Mouse (Mus musculus) brain, embryonic 14.5 days (tissue): ENCODE results near the gene Atp6v0a1.

Experiments used
- CTCF ChIP-seq: fragments of 200-500 bp; IDR thresholded peaks from 2 replicates; pipeline ENCODE4 v1.5.1; 2012; ENCODE audit warnings: inconsistent platforms, mild to moderate bottlenecking, moderate library complexity, borderline replicate concordance; ENCODE audit not compliant: insufficient read depth, insufficient read length; ENCODE audit errors: extremely low read depth
- POLR2A ChIP-seq: fragments of 200-500 bp; IDR thresholded peaks from 2 replicates; pipeline ENCODE4 v1.6.1; 2012; ENCODE audit warnings: mild to moderate bottlenecking, inconsistent platforms, borderline replicate concordance; ENCODE audit not compliant: poor library complexity, insufficient read depth, insufficient read length, severe bottlenecking; ENCODE audit errors: extremely low read depth

DNA sequence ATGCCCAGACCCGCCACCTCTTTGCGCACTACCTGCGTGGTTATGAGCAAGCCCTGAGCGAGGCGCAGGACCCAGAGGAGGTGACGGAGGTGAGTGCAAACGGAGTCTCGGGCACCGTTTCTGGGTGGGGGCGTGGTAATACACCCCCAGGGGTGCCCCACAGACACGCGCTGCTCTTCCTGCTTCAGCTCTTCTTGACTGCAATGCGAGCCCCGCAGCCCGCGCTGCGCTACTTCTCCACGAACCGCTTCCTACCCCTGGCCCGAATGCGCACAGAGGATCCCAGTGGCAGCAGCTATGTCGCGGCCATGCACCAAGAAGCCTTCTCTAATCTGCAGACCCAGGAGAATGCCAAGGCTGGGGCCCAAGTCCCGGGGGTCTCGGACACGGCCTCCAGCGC is 70.5 kb downstream of the Atp6v0a1 start:
- TF ChIP-seq POLR2A = no peak
- no peak for TF ChIP-seq CTCF
